Mouse (Mus musculus) intestine, embryonic 16.5 days (tissue): ENCODE data around the gene Rps2. TPM values are rescaled to one million over a fixed set of nuclear protein-coding genes. Genes with fewer than 3 reads are reported as not detected.
A peak's percentile ranks its signal among the peaks of the same experiment; 100 is the strongest.
"Not testable (repeated sequence)": the region's sequence is repeated elsewhere in the genome, so short reads cannot be mapped to it uniquely, and the experiment has no call there.

Source experiments
- ATAC-seq: fragments of 200-750 bp; cut with Nextera tagmentation; 2 replicates; pipeline ENCODE4 v1.8.0; 2017; ENCODE audit warnings: moderate TSS enrichment, moderate library complexity
- H3K27ac ChIP-seq: fragments of 300-500 bp; sonication (generic); 2 replicates; pipeline ENCODE4 v1.5.1; 2014; ENCODE audit warnings: mild to moderate bottlenecking, low read length
- H3K27me3 ChIP-seq: fragments of 300-500 bp; sonication (generic); replicated peaks from 2 replicates; pipeline ENCODE4 v1.6.1; 2014; ENCODE audit warnings: low read length, control low read depth, mixed read lengths; ENCODE audit not compliant: control insufficient read depth, insufficient read depth
- H3K36me3 ChIP-seq: fragments of 300-500 bp; sonication (generic); 2 replicates; pipeline ENCODE4 v1.6.1; 2014; ENCODE audit warnings: low read length, control low read depth; ENCODE audit not compliant: control insufficient read depth, insufficient read depth
- H3K4me1 ChIP-seq: fragments of 300-500 bp; sonication (generic); 2 replicates; pipeline ENCODE4 v1.6.1; 2014; ENCODE audit warnings: low read length, control low read depth, mixed read lengths; ENCODE audit not compliant: control insufficient read depth, insufficient read depth
- H3K4me2 ChIP-seq: fragments of 300-500 bp; sonication (generic); 2 replicates; pipeline ENCODE4 v1.6.1; 2014; ENCODE audit warnings: low read depth, low read length, control low read depth
- H3K4me3 ChIP-seq: fragments of 300-500 bp; sonication (generic); 2 replicates; pipeline ENCODE4 v1.5.1; 2014; ENCODE audit warnings: mild to moderate bottlenecking, low read length
- H3K9ac ChIP-seq: fragments of 300-500 bp; sonication (generic); 2 replicates; pipeline ENCODE4 v1.6.1; 2014; ENCODE audit warnings: low read depth, low read length
- H3K9me3 ChIP-seq: fragments of 300-500 bp; sonication (generic); 2 replicates; pipeline ENCODE4 v1.6.1; 2016; ENCODE audit warnings: low read length, control low read depth; ENCODE audit not compliant: control insufficient read depth
- WGBS: fragments of 180-500 bp; shearing (Covaris S2); extraction: QIAGEN DNeasy Blood & Tissue Kit; methylation state at CpG from one replicate; pipeline ENCODE4 v1.1.7; 2014; 5-methylcytosine and 5-hydroxymethylcytosine counted together
- polyA plus RNA-seq: library from polyadenylated mRNA; unstranded; fragments of >200 nt; fragmentation: Nextera tagmentation; extraction: Ambion mirVana; gene quantifications from 2 replicates; pipeline ENCODE4 v1.2.1, GENCODE M21; 2015

Rps2 gene
- 1,425 and 1,515 TPM in 2 replicates for polyA plus RNA-seq

DNA sequence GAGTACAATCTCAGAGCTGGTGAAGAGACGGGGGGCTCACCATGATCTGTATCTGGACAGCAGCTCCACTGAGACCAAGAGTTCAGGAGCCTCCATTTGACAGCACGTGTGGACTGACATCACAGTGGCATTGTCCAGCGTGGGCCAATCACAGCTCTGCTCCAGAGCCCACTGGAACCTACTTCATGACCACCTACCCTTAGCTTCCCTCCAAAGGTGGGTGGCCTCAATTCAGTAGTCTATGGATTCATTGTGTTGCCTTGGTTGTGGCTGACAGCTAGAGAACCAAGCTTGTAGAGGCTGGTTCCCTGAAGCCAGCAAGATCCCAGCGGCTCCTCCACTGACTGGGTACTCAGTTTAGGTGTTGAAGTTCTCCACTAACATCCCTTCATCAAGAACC lies at the start of gene Rps2, which contains the start of gene Rnf151:
Gene Rps2 (plus strand): TSS at position 174 of the 400 bp plus-strand sequence.
Gene Rnf151 (minus strand): TSS at position 121 of the 400 bp plus-strand sequence.
- Histone ChIP-seq H3K4me1 (peaks cover 15% of the 10 kb centered on the region), H3K9me3 (no peaks in the 10 kb centered on the region), H3K4me2 (peak within 1 kb of the TSS; percentile 57), H3K36me3 (peaks cover 7% of the 10 kb centered on the region), H3K27me3 (no peaks in the 10 kb centered on the region), H3K4me3 (peak within 1 kb of the TSS; percentile 89), H3K9ac (peak within 1 kb of the TSS; percentile 96), H3K27ac (no peak within 1 kb of the TSS)
- no peak for ATAC-seq
- WGBS = 79% methylated on average over 4 of the region's 4 CpGs

DNA sequence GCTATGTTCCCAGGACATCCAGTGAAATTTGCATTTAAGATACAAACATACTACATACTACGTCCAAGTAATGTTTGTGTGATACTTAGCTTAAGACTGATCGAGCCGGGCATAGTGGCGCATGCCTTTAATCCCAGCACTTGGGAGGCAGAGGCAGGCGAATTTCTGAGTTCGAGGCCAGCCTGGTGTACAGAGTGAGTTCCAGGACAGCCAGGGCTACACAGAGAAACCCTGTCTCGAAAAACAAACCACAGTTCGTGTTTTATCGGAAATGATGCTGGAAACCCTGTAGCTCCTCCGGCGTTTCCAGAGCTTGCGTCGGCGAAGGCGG lies 48.7 kb upstream of the Rps2 start:
- H3K27me3 ChIP-seq, H3K36me3 ChIP-seq, H3K9me3 ChIP-seq: not testable (repeated sequence)
- peak overlapping the region; percentile 92 for H3K4me3 ChIP-seq
- 7% methylated on average over 15 of the region's 15 CpGs for WGBS
- H3K9ac ChIP-seq = peak overlapping the region; percentile 91
- peak overlapping the region; percentile 66 for H3K27ac ChIP-seq
- peak overlapping the region; percentile 61 for H3K4me2 ChIP-seq
- H3K4me1 ChIP-seq = peaks cover 25% of the 10 kb centered on the region
- peak; percentile 5 for ATAC-seq

DNA sequence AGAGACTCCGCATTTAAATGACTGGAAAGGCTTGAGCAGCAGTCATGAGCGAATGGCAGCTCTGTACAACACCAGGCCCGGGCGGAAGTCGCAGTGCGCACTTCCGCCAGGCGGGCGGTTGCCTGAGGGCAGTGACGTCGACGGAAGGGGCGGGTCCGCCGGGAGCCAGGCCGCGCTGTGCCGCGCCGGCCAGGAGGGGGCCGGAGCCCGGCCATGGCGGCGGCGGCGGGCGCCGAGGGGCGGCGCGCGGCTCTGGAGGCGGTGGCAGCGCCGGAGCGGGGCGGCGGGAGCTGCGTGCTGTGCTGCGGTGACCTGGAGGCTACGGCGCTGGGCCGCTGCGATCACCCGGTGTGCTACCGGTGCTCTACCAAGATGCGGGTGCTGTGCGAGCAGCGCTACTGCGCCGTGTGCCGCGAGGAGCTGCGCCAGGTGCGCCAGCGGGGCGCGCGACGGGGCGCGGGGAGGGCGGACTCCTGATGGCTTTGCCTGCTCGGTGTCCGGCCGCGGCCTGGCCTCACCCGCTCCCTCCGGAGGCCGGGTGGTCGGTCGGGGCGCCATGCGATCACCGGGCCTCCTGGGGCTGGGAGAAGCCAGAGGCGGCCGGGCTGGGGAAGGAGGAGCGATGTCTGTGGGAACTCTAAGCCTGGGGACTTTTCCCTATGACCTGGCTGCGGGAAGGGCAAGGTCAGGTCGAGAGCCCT lies 48.2 kb upstream of the Rps2 start, which contains the start of gene Zfp598:
Gene Zfp598 (plus strand): TSS at position 143 of the 701 bp plus-strand sequence.
- under 1% methylated on average over 77 of the region's 80 CpGs for WGBS
- Histone ChIP-seq H3K9me3 (no peaks in the 10 kb centered on the region), H3K27ac (peak within 1 kb of the TSS; percentile 80), H3K9ac (peak within 1 kb of the TSS; percentile 91), H3K36me3 (no peaks in the 10 kb centered on the region), H3K4me3 (peak within 1 kb of the TSS; percentile 92), H3K27me3 (no peaks in the 10 kb centered on the region), H3K4me2 (peak within 1 kb of the TSS; percentile 92), H3K4me1 (peaks cover 25% of the 10 kb centered on the region)
- ATAC-seq = peak; percentile 97

DNA sequence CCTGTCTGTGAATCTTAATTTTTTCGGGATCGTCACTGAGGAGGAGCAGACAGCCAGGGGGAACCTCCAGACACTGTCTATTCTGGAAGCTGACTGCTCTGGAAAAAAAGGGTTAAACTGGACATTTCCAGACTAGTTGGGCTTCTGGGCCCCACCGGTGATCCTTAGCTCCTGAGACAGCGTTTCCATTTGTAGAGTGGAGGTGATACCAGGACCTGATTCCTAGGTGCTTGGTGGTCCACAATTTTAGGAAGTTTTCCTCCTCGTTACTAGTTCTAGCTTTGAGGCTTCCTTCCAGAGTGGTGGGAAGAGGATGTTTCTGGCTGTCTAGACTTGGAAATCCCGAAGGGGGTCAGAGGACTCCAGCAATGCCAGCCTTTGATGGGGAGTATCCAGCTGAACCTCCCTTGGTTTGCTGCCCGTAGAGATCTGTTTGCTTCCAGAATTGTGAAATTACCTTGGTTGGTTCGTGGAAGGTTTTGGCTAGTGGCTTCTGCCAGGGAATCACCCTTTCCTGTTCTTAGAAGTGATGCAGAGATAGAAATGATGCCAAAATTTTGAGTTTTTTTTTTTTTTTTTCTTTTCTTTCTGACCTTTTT lies 47.6 kb upstream of the Rps2 start:
- no peaks in the 10 kb centered on the region for H3K27me3 ChIP-seq
- H3K4me1 ChIP-seq = peaks cover 25% of the 10 kb centered on the region
- H3K27ac ChIP-seq = peak overlapping the region; percentile 80
- ATAC-seq = no peak
- 8% methylated on average over 8 of the region's 8 CpGs for WGBS
- no peaks in the 10 kb centered on the region for H3K9me3 ChIP-seq
- no peaks in the 10 kb centered on the region for H3K36me3 ChIP-seq
- H3K4me3 ChIP-seq = peak overlapping the region; percentile 92
- H3K4me2 ChIP-seq = peak overlapping the region; percentile 92
- peak overlapping the region; percentile 91 for H3K9ac ChIP-seq

DNA sequence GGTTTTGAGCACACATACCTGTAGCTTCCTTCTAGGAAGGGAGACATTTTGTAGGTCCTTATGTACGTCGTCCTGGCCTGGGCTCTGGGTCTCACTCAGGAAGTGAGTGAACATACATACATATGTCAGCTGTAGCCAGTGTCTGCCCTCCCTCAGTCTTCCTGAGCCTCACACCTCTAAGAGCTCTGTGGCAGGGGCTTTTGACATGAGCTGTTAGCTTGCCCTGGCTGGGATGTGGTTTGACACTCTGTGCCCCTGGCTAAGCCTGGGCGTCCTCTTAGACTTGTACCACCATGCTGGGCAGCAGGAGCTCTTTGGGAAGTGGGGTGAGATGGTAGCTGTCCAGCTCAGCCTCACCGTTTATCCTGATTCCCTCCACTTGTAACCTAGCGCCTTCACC lies 46.6 kb upstream of the Rps2 start:
- Histone ChIP-seq H3K36me3 (no peaks in the 10 kb centered on the region), H3K4me3 (peak overlapping the region; percentile 92; the same call in 1 of the 2 replicates), H3K9me3 (no peaks in the 10 kb centered on the region), H3K4me2 (peak overlapping the region; percentile 92), H3K27ac (0 out of 2 replicates have a peak overlapping the region, but pooled peaks have one; percentile 27), H3K27me3 (no peaks in the 10 kb centered on the region), H3K9ac (peak overlapping the region; percentile 91), H3K4me1 (peaks cover 25% of the 10 kb centered on the region)
- WGBS = 63% methylated on average over 5 of the region's 5 CpGs
- no peak for ATAC-seq

DNA sequence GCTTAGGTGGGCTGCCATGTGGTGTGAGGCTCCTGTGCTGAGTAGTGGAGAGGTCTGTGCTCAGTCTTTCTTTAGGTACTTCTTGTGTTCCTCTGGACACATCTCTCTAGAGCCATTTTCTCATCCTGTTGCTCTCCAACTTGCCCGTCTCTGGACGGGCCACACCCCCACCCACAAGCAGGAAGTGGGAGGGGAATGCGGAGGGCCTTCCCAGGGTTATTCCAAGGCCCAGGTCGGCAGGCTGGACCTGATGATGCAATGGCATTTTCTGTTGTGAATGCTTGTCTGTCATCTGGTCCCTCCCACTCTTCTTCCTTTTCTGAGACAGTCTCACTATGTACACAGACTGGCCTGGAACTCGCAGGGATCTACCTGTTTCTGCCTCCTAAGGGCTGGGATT lies 45.8 kb upstream of the Rps2 start:
- H3K4me3 ChIP-seq = no peak overlapping the region
- 0 out of 2 replicates have a peak overlapping the region, but pooled peaks have one; percentile 91 for H3K9ac ChIP-seq
- peak overlapping the region; percentile 92; the same call in 1 of the 2 replicates for H3K4me2 ChIP-seq

DNA sequence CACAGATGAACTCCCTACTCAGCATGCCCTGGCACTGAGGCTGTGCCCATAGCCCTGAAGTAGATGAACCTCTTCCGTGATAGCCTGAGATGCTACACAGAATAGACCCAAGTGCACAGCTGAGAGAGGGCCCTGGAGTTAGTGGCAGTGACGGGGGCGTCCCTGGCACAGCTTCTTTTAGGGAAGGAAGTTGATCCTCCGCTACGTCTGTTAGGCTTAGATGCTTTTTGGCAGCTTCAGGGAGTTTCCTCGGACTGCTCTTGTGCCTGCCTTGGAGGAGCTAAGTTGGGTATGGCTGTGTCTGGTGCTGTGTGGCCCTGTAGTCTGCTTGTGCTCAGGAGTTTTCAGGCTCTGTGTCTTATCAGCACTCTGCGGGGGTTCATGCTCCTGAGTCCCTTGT lies 43.6 kb upstream of the Rps2 start:
- H3K4me3 ChIP-seq = no peak overlapping the region
- peaks cover 9% of the 10 kb centered on the region; the same call in 1 of the 2 replicates for H3K36me3 ChIP-seq
- no peak overlapping the region for H3K27ac ChIP-seq
- no peak overlapping the region for H3K9ac ChIP-seq
- H3K9me3 ChIP-seq = no peaks in the 10 kb centered on the region
- 83% methylated on average over 7 of the region's 7 CpGs for WGBS
- no peak overlapping the region for H3K4me2 ChIP-seq
- ATAC-seq = no peak
- H3K4me1 ChIP-seq = peaks cover 23% of the 10 kb centered on the region
- H3K27me3 ChIP-seq = no peaks in the 10 kb centered on the region

More for the DNA sequence above, 45.8 kb upstream of the Rps2 start:
- WGBS = 12% methylated on average over 5 of the region's 5 CpGs
- Histone ChIP-seq H3K4me1 (peaks cover 25% of the 10 kb centered on the region), H3K36me3 (peaks cover 6% of the 10 kb centered on the region; the same call in 1 of the 2 replicates), H3K27ac (peak overlapping the region; percentile 6; the same call in 1 of the 2 replicates), H3K9me3 (no peaks in the 10 kb centered on the region), H3K27me3 (no peaks in the 10 kb centered on the region)
- ATAC-seq = peak; percentile 50

DNA sequence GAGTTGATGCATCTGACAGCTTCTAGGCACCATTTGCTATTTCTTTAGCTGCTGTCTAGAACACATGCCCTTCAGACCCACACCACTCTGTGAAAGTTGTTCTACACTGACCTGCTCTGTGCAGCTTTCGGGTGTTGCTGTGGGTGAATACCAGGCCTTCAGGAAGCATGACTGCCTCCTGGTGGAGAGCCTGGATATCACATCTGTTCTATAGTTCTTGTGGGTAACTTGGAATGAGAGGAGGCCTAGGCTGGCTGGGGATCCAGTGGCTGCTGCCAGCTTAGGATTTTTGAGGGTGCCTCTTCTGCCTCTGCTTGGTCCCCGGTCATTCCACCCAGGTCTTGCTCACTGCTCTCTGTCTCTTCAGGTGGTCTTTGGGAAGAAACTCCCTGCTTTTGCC lies 41.7 kb upstream of the Rps2 start:
- 63% methylated on average over 2 of the region's 2 CpGs for WGBS
- H3K36me3 ChIP-seq = peaks cover 23% of the 10 kb centered on the region
- no peak for ATAC-seq

DNA sequence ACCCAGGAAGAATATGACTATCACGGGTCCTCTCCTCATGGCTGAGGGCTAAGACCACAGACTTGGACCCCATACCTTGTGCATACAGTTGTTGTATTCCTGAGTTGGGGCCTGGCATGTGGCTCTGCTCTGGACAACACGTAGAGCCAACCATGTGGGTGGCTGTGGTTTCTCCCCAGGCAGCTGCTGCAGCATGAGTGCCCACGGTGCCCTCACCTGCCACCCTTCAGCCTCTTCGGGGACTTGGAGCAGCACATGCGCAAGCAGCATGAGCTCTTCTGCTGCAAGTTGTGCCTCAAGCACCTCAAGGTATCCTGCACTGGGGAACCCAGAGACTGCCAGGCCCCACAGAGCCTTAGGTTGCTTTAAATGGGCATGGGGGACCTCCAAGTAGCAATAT lies 41.0 kb upstream of the Rps2 start:
- H3K9ac ChIP-seq = no peak overlapping the region
- H3K4me1 ChIP-seq = peaks cover 8% of the 10 kb centered on the region
- ATAC-seq = no peak
- no peaks in the 10 kb centered on the region for H3K27me3 ChIP-seq
- H3K4me3 ChIP-seq = no peak overlapping the region
- no peaks in the 10 kb centered on the region for H3K9me3 ChIP-seq
- peaks cover 25% of the 10 kb centered on the region for H3K36me3 ChIP-seq
- no peak overlapping the region for H3K27ac ChIP-seq
- no peak overlapping the region for H3K4me2 ChIP-seq
- 95% methylated on average over 5 of the region's 5 CpGs for WGBS

More for the DNA sequence above, 41.7 kb upstream of the Rps2 start:
- Histone ChIP-seq H3K27ac (no peak overlapping the region), H3K9ac (no peak overlapping the region), H3K4me2 (no peak overlapping the region), H3K4me3 (no peak overlapping the region), H3K27me3 (no peaks in the 10 kb centered on the region), H3K4me1 (peaks cover 15% of the 10 kb centered on the region), H3K9me3 (no peaks in the 10 kb centered on the region)
